Mouse (Mus musculus) embryonic fibroblast, embryonic 13.5 days (primary cell): ENCODE measurements around the gene Kbtbd4.

Experiments used
- CTCF ChIP-seq: IDR thresholded peaks from 2 replicates; pipeline ENCODE4 v1.5.1; 2011; ENCODE audit warnings: mild to moderate bottlenecking, control low read depth, low read length, moderate library complexity, borderline replicate concordance; ENCODE audit not compliant: insufficient read depth
- POLR2A ChIP-seq: IDR thresholded peaks from 2 replicates; pipeline ENCODE4 v1.6.1; 2011; ENCODE audit warnings: low read depth, mild to moderate bottlenecking, control low read depth, low read length, moderate library complexity

DNA sequence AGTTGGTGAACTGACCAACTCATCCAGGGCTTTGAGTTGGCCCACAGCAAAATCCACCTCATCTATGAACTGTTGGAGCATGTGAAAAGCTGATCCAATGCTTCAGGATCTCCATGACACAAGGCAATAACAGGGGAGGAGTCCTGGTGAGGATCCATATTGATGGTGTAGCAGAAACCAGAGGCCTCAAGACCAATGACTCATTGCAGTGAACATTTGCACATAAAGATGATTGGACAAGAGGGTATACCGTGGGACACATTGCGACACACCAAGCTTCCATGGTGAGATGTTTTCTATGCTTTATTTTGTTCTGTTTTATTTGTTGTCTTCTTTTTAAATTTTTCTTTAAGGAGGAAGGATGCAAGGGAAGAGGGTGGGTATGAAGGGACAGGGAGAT, 18.1 kb downstream of the Kbtbd4 start:
- TF ChIP-seq CTCF (no peak), POLR2A (no peak)
